8 mouse cellular contexts compared by ENCODE assay signal in the genomic region with DNA sequence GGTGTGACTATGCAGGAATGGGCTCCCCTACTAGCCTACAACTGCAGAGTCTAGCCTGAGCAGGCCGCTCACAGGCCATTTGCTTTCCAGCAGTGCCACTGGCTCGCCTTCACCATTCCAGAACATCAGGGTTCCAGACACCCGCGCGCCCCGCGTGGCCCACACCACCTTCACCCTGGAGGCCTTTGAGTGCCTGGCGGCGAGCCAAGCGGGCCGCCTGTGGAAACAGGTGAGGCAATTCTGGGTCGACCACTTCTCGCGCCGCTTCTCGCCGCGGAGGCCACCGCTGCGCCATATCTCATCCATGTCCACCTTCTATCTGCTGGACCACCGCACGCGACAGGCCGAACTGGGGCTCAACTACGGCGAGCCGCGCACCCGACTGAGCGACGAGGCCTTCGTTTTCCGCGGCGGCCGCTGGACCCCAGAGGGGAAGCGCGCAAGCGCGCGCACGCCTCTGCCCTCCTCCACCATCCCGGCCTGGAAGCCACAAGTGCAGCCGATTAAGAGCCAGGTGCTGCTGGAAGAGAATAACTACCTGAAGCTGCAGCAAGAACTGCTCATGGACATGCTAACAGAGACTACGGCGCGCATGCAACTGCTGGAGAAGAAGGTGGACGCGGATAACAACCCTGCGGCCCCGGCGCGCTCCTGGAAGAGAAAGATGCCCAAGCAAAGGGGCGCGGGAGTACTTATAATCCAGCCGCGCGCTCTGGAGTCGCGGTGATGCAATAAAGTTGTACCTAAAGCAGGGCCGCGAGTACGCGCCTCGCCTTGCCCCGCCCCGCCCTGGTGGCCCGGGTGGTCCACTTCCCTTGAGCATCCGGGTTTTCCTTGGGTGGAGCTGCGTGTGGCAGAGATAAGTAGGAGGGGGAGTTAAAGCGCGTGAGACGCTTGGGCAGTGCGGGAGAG. TPM values are rescaled to one million over a fixed set of nuclear protein-coding genes. Genes with fewer than 3 reads are reported as not detected.
DNase-seq lines count a peak whose midpoint lies in the region; ATAC-seq and TF ChIP-seq lines count a peak whose summit lies in the region.

No protein-coding gene starts in this region.

- peak overlapping the region; percentile 75 for H3K4me3 ChIP-seq in bone marrow, adult 2 months (replicated peaks; ENCODE audit: control insufficient read depth, low read depth, low read length)
- H3K4me3 ChIP-seq in embryonic facial prominence, embryonic 12.5 days, result peak overlapping the region; percentile 53
- H3K4me3 ChIP-seq in heart, embryonic 15.5 days, result peak overlapping the region; percentile 61
- H3K4me3 ChIP-seq in liver, embryonic 15.5 days (replicated peaks), result peak overlapping the region; percentile 59

- peak; percentile 31 for DNase-seq in CD4-positive, CD25-positive, alpha-beta regulatory T cell, adult 2 months (ENCODE audit: low read depth, low spot score)
- DNase-seq in kidney, postnatal 10 days, result peak; percentile 70
- peak; percentile 73 for DNase-seq in neural tube, embryonic 10.5 days (ENCODE audit: extremely low spot score, low spot score)
- peak; percentile 56 for DNase-seq in thymus, postnatal 4 days

- no peaks in the 10 kb centered on the region; the same call in 1 of the 2 replicates for H3K4me1 ChIP-seq in bone marrow, adult 2 months (ENCODE audit: control insufficient read depth, insufficient read depth, low read length)
- H3K4me1 ChIP-seq in embryonic facial prominence, embryonic 12.5 days, result 0 out of 2 replicates have a peak, but pooled peaks cover 3% of the 10 kb centered on the region
- H3K4me1 ChIP-seq in heart, embryonic 15.5 days (replicated peaks), result peaks cover 6% of the 10 kb centered on the region; the same call in 1 of the 2 replicates
- peaks cover 29% of the 10 kb centered on the region for H3K4me1 ChIP-seq in liver, embryonic 15.5 days (replicated peaks)

- H3K36me3 ChIP-seq in embryonic facial prominence, embryonic 12.5 days, result no peaks in the 10 kb centered on the region
- H3K36me3 ChIP-seq in heart, embryonic 15.5 days, result no peaks in the 10 kb centered on the region
- H3K36me3 ChIP-seq in liver, embryonic 15.5 days (replicated peaks), result no peaks in the 10 kb centered on the region

- peak overlapping the region; percentile 52 for H3K9ac ChIP-seq in embryonic facial prominence, embryonic 12.5 days
- H3K9ac ChIP-seq in heart, embryonic 15.5 days, result peak overlapping the region; percentile 60
- peak overlapping the region; percentile 35 for H3K9ac ChIP-seq in liver, embryonic 15.5 days

- peak overlapping the region; percentile 90 for H3K4me2 ChIP-seq in embryonic facial prominence, embryonic 12.5 days (replicated peaks)
- H3K4me2 ChIP-seq in heart, embryonic 15.5 days, result peak overlapping the region; percentile 88
- peak overlapping the region; percentile 86 for H3K4me2 ChIP-seq in liver, embryonic 15.5 days

- no peak for TF ChIP-seq POLR2A in bone marrow, adult 2 months (IDR thresholded peaks at IDR 0.05; ENCODE audit: borderline replicate concordance, control insufficient read depth, low read depth, low read length)

- H3K27me3 ChIP-seq in embryonic facial prominence, embryonic 12.5 days, result peaks cover 22% of the 10 kb centered on the region; the same call in 1 of the 2 replicates
- H3K27me3 ChIP-seq in heart, embryonic 15.5 days, result peaks cover 17% of the 10 kb centered on the region
- peaks cover 40% of the 10 kb centered on the region for H3K27me3 ChIP-seq in liver, embryonic 15.5 days

- peak overlapping the region; percentile 26; the same call in 1 of the 2 replicates for H3K27ac ChIP-seq in bone marrow, adult 2 months (ENCODE audit: control insufficient read depth, insufficient read depth, low read depth, low read length, poor library complexity)
- H3K27ac ChIP-seq in embryonic facial prominence, embryonic 12.5 days, result peak overlapping the region; percentile 8; the same call in 1 of the 2 replicates
- H3K27ac ChIP-seq in heart, embryonic 15.5 days, result no peak overlapping the region
- no peak overlapping the region for H3K27ac ChIP-seq in liver, embryonic 15.5 days (replicated peaks)

- H3K9me3 ChIP-seq in embryonic facial prominence, embryonic 12.5 days, result no peaks in the 10 kb centered on the region
- H3K9me3 ChIP-seq in heart, embryonic 15.5 days (replicated peaks), result no peaks in the 10 kb centered on the region
- no peaks in the 10 kb centered on the region for H3K9me3 ChIP-seq in liver, embryonic 15.5 days (replicated peaks)

- WGBS in bone marrow, adult 2 months, result 2% methylated on average over 74 of the region's 74 CpGs
- WGBS in embryonic facial prominence, embryonic 12.5 days, result 2% methylated on average over 74 of the region's 74 CpGs
- 2% methylated on average over 74 of the region's 74 CpGs for WGBS in heart, embryonic 15.5 days
- WGBS in liver, embryonic 15.5 days (ENCODE audit: insufficient replicate concordance), result 4% methylated on average over 74 of the region's 74 CpGs

- ATAC-seq in embryonic facial prominence, embryonic 12.5 days (ENCODE audit: insufficient number of reproducible peaks, insufficient read depth, low FRiP score, low TSS enrichment), result no peak
- ATAC-seq in heart, embryonic 15.5 days (replicated peaks; ENCODE audit: insufficient number of reproducible peaks, insufficient read depth, low FRiP score, low read depth), result peak; percentile 61; the same call in 1 of the 2 replicates
- ATAC-seq in liver, embryonic 15.5 days (ENCODE audit: insufficient read depth), result no peak

- no peak for TF ChIP-seq CTCF in bone marrow, adult 2 months (IDR thresholded peaks at IDR 0.05; ENCODE audit: control insufficient read depth, insufficient read depth, low read length)

RNA-seq across cellular contexts. Expression of a gene that starts 4.9 kb away (rescaled TPM):
- polyA plus RNA-seq in bone marrow, adult 2 months (2011; ENCODE audit: insufficient read depth, insufficient read length, low replicate concordance, missing spikeins), result not detected in 2 replicates
- polyA plus RNA-seq in embryonic facial prominence, embryonic 12.5 days (2016; fragmentation: Nextera tagmentation; extraction: Ambion mirVana), result 0.46 and 0.73 TPM in 2 replicates
- 0.20 and 0.30 TPM in 2 replicates for polyA plus RNA-seq in heart, embryonic 15.5 days (2015; fragmentation: Nextera tagmentation; extraction: Ambion mirVana)
- not detected in 2 replicates for polyA plus RNA-seq in liver, embryonic 15.5 days (2015; fragmentation: Nextera tagmentation; extraction: Ambion mirVana)

RNA-seq across cellular contexts. Expression of a gene that starts 17.6 kb away (rescaled TPM):
- polyA plus RNA-seq in bone marrow, adult 2 months (2011; ENCODE audit: insufficient read depth, insufficient read length, low replicate concordance, missing spikeins), result 245 and 271 TPM in 2 replicates
- 590 and 605 TPM in 2 replicates for polyA plus RNA-seq in embryonic facial prominence, embryonic 12.5 days (2016; fragmentation: Nextera tagmentation; extraction: Ambion mirVana)
- 190 and 235 TPM in 2 replicates for polyA plus RNA-seq in heart, embryonic 15.5 days (2015; fragmentation: Nextera tagmentation; extraction: Ambion mirVana)
- polyA plus RNA-seq in liver, embryonic 15.5 days (2015; fragmentation: Nextera tagmentation; extraction: Ambion mirVana), result 98.1 and 102 TPM in 2 replicates

RNA-seq across cellular contexts. Expression of a gene that starts 33.7 kb away (rescaled TPM):
- polyA plus RNA-seq in bone marrow, adult 2 months (2011; ENCODE audit: insufficient read depth, insufficient read length, low replicate concordance, missing spikeins), result 160 and 195 TPM in 2 replicates
- 287 and 307 TPM in 2 replicates for polyA plus RNA-seq in embryonic facial prominence, embryonic 12.5 days (2016; fragmentation: Nextera tagmentation; extraction: Ambion mirVana)
- polyA plus RNA-seq in heart, embryonic 15.5 days (2015; fragmentation: Nextera tagmentation; extraction: Ambion mirVana), result 247 and 251 TPM in 2 replicates
- 172 and 176 TPM in 2 replicates for polyA plus RNA-seq in liver, embryonic 15.5 days (2015; fragmentation: Nextera tagmentation; extraction: Ambion mirVana)

Comparison
In these comparisons a context has a peak if more than half of its experiments do, and no peak if none do; other contexts are left out.
1. H3K27ac ChIP-seq: peak in bone marrow, adult 2 months (single experiment) and embryonic facial prominence, embryonic 12.5 days (single experiment); none in heart, embryonic 15.5 days (single experiment) and liver, embryonic 15.5 days (single experiment).
2. Peak in every context shown above with its lines, with median percentiles within 50 percentile points of each other: DNase-seq, H3K4me3 ChIP-seq, H3K4me2 ChIP-seq and H3K9ac ChIP-seq.